Mouse (Mus musculus) heart, embryonic 16.5 days (tissue): Measurements from ENCODE around the gene Phlda3. TPM values are rescaled to one million over a fixed set of nuclear protein-coding genes. Genes with fewer than 3 reads are reported as not detected.

Source experiments
- ATAC-seq: fragments of 200-750 bp; cut with Nextera tagmentation; replicated peaks from 2 replicates; pipeline ENCODE4 v1.8.0; 2017; ENCODE audit warnings: moderate number of reproducible peaks; ENCODE audit not compliant: insufficient read depth, low FRiP score; ENCODE audit errors: extremely low read depth
- H3K27ac ChIP-seq: fragments of 300-500 bp; sonication (generic); 2 replicates; pipeline ENCODE4 v1.5.1; 2014; ENCODE audit warnings: mild to moderate bottlenecking, low read length, control low read depth, moderate library complexity
- H3K27me3 ChIP-seq: fragments of 300-500 bp; sonication (generic); 2 replicates; pipeline ENCODE4 v1.6.1; 2014; ENCODE audit warnings: low read length, mixed read lengths; ENCODE audit not compliant: control insufficient read depth, insufficient read depth
- H3K36me3 ChIP-seq: fragments of 300-500 bp; sonication (generic); 2 replicates; pipeline ENCODE4 v1.6.1; 2014; ENCODE audit not compliant: control insufficient read depth, insufficient read depth
- H3K4me1 ChIP-seq: fragments of 300-500 bp; sonication (generic); 2 replicates; pipeline ENCODE4 v1.6.1; 2014; ENCODE audit warnings: low read length, mixed read lengths; ENCODE audit not compliant: control insufficient read depth, insufficient read depth
- H3K4me2 ChIP-seq: fragments of 300-500 bp; sonication (generic); 2 replicates; pipeline ENCODE4 v1.6.1; 2014; ENCODE audit warnings: low read depth, mild to moderate bottlenecking, control low read depth, low read length
- H3K4me3 ChIP-seq: fragments of 300-500 bp; sonication (generic); 2 replicates; pipeline ENCODE4 v1.5.1; 2014; ENCODE audit warnings: mild to moderate bottlenecking, control low read depth, low read length
- H3K9ac ChIP-seq: fragments of 300-500 bp; sonication (generic); 2 replicates; pipeline ENCODE4 v1.6.1; 2014; ENCODE audit warnings: low read length, control low read depth
- H3K9me3 ChIP-seq: fragments of 300-500 bp; sonication (generic); replicated peaks from 2 replicates; pipeline ENCODE4 v1.6.1; 2016; ENCODE audit warnings: low read length; ENCODE audit not compliant: control insufficient read depth
- WGBS: fragments of 180-500 bp; shearing (Covaris S2); extraction: QIAGEN DNeasy Blood & Tissue Kit; methylation state at CpG from one replicate; pipeline ENCODE4 v1.1.7; 2014; 5-methylcytosine and 5-hydroxymethylcytosine counted together
- polyA plus RNA-seq: library from polyadenylated mRNA; unstranded; fragments of >200 nt; fragmentation: Nextera tagmentation; extraction: Ambion mirVana; gene quantifications from 2 replicates; pipeline ENCODE4 v1.2.1, GENCODE M21; 2015

Phlda3 gene
- polyA plus RNA-seq, 1 experiment from 2014 or later, result 77.1 TPM

- WGBS, result 1% methylated on average over 11 of the region's 11 CpGs
- Histone ChIP-seq H3K4me2 (peak overlapping the region; percentile 89), H3K27ac (peak overlapping the region; percentile 96), H3K9ac (peak overlapping the region; percentile 94), H3K9me3 (no peaks in the 10 kb centered on the region), H3K4me3 (peak overlapping the region; percentile 85), H3K36me3 (no peaks in the 10 kb centered on the region), H3K27me3 (no peaks in the 10 kb centered on the region), H3K4me1 (peaks cover 63% of the 10 kb centered on the region)
- ATAC-seq, result peak; percentile 26
Measured at GRCm38 (mm10) chr1:135729367-135729713, 36.6 kb upstream of the Phlda3 start.

- H3K27ac ChIP-seq, result peak overlapping the region; percentile 96
- peak overlapping the region; percentile 89 for H3K4me2 ChIP-seq
- ATAC-seq, result no peak
- peak overlapping the region; percentile 94 for H3K9ac ChIP-seq
- H3K27me3 ChIP-seq, result no peaks in the 10 kb centered on the region
- no peaks in the 10 kb centered on the region for H3K9me3 ChIP-seq
- H3K4me3 ChIP-seq, result peak overlapping the region; percentile 85
- H3K4me1 ChIP-seq, result peaks cover 68% of the 10 kb centered on the region
- no peaks in the 10 kb centered on the region for H3K36me3 ChIP-seq
- WGBS, result 7% methylated on average over 4 of the region's 4 CpGs
Measured at GRCm38 (mm10) chr1:135729821-135730220, 36.1 kb upstream of the Phlda3 start.

GRCm38 (mm10) chr1:135730296-135730695 is 35.6 kb upstream of the Phlda3 start:
- Histone ChIP-seq H3K4me3 (peak overlapping the region; percentile 85), H3K27ac (peak overlapping the region; percentile 96), H3K36me3 (no peaks in the 10 kb centered on the region), H3K27me3 (no peaks in the 10 kb centered on the region), H3K9me3 (no peaks in the 10 kb centered on the region), H3K4me2 (peak overlapping the region; percentile 89), H3K4me1 (peaks cover 73% of the 10 kb centered on the region), H3K9ac (peak overlapping the region; percentile 94)
- no peak for ATAC-seq
- whole genome bisulfite sequencing, result 5% methylated on average over 3 of the region's 3 CpGs

DNA sequence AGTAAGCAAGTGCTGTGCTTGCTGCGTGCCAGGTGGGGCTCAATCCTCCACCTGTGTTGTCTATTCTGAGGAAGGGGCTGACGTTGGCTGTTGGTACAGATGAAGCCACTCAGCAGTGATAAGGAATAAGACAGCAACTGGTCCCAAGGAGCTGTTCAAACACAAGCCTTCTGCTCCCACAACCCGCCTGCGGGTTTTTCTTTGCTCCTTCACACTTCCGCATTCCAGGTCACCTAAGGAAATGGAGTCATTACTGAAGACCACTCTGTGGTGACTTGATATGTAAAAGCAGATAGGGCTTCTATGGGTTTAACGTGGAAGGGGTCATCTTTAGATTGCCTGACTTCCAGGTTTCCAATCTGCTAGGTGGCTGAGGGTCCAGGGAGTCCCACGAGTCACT is 34.5 kb upstream of the Phlda3 start:
- Histone ChIP-seq H3K4me2 (peak overlapping the region; percentile 89), H3K9me3 (no peaks in the 10 kb centered on the region), H3K4me1 (peaks cover 75% of the 10 kb centered on the region), H3K27me3 (no peaks in the 10 kb centered on the region), H3K36me3 (0 out of 2 replicates have a peak, but pooled peaks cover 2% of the 10 kb centered on the region), H3K9ac (peak overlapping the region; percentile 63), H3K4me3 (peak overlapping the region; percentile 85), H3K27ac (peak overlapping the region; percentile 96)
- no peak for ATAC-seq
- WGBS, result 20% methylated on average over 7 of the region's 7 CpGs

DNA sequence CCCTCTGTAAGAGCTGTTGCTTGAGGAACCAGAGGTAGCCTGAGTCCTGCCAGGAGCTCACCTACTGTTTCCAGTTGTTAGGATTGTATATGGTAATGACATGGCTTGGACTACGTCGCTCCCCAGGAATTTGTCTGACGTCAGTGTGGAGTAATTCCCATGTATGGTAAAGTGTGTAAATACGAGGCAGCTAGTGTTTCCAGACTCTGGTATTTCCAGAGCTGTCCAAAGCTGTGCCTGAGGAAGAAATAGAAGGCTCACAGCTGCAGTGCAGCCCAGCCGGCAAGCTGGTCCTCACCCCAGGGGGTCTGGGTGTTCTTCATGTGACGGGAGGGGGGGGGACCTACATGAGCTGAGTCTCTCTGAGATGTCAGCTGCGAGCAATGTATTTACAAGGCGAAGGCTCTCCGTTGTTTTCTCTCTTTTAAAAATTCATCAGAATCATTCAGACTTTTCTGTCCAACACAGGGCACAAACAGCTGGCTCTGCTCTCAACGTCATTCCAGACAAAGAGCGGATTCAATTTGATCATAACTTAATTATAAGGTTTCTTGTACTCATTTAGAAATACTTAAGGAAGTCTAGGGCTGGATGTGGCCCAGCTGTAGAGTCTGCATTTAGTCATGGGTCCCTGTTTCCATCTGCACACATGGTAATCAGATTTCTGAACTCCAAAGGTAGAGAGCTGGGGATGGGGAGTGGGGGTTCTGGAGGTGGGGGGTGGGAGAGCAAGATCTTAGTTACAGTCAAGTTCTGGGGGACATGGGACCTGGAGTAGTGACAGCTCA is 33.8 kb upstream of the Phlda3 start:
- Histone ChIP-seq H3K4me2 (peak overlapping the region; percentile 89), H3K4me1 (peaks cover 72% of the 10 kb centered on the region), H3K9me3 (no peaks in the 10 kb centered on the region), H3K9ac (peak overlapping the region; percentile 63), H3K27ac (peak overlapping the region; percentile 96), H3K36me3 (0 out of 2 replicates have a peak, but pooled peaks cover 2% of the 10 kb centered on the region), H3K4me3 (peak overlapping the region; percentile 85), H3K27me3 (no peaks in the 10 kb centered on the region)
- WGBS, result 23% methylated on average over 11 of the region's 11 CpGs
- peak; percentile 30; the same call in 1 of the 2 replicates for ATAC-seq

- peak; percentile 29 for ATAC-seq
- peak overlapping the region; percentile 51 for H3K4me2 ChIP-seq
- WGBS, result 15% methylated on average over 6 of the region's 7 CpGs
- H3K27me3 ChIP-seq, result no peaks in the 10 kb centered on the region
- H3K4me1 ChIP-seq, result peaks cover 86% of the 10 kb centered on the region
- 0 out of 2 replicates have a peak, but pooled peaks cover 2% of the 10 kb centered on the region for H3K36me3 ChIP-seq
- peak overlapping the region; percentile 56 for H3K9ac ChIP-seq
- peak overlapping the region; percentile 86 for H3K27ac ChIP-seq
- no peaks in the 10 kb centered on the region for H3K9me3 ChIP-seq
- H3K4me3 ChIP-seq, result peak overlapping the region; percentile 12; the same call in 1 of the 2 replicates
Measured at GRCm38 (mm10) chr1:135734225-135734937, 31.5 kb upstream of the Phlda3 start.

DNA sequence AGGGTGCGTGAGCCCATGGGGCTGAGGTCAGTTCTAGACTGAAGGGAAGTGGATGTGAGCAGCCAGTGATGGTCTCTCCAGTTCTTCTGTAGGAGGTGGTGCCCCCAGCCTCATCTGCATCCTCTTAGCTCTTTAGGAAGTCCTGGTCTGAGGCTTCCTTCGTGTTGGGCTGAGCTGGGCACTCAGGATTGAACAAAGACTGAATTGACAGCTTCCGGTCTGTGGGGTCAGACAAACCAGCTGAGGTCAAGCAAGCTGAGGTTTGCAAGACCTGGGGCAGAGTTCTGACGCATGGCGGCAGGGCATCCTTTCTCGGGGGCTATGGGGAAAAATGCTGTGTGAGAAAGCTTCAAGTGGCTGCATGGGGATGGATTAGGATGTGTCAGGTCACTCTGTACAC is 30.5 kb upstream of the Phlda3 start:
- no peak overlapping the region for H3K4me3 ChIP-seq
- H3K27me3 ChIP-seq, result no peaks in the 10 kb centered on the region
- H3K9ac ChIP-seq, result peak overlapping the region; percentile 56
- H3K9me3 ChIP-seq, result no peaks in the 10 kb centered on the region
- 0 out of 2 replicates have a peak, but pooled peaks cover 2% of the 10 kb centered on the region for H3K36me3 ChIP-seq
- H3K27ac ChIP-seq, result peak overlapping the region; percentile 86
- ATAC-seq, result no peak
- peak overlapping the region; percentile 51; the same call in 1 of the 2 replicates for H3K4me2 ChIP-seq
- 45% methylated on average over 6 of the region's 6 CpGs for WGBS
- peaks cover 89% of the 10 kb centered on the region for H3K4me1 ChIP-seq

DNA sequence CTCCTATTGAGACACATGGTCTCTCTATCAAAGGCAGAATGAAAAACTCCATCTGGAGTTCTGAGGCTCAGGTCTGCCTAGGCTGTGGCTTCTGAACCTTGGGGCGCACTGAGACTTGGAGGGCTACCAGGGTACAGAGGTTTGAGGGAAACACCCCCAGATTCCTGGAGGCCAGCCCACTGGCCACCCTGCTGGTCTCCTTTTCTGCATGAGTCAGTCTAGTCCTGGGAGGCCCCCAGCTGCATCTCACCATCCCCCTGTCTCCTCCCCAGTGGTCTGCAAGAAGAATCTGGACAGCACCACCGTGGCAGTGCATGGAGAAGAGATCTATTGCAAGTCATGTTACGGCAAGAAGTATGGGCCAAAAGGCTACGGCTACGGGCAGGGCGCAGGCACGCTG is 20.9 kb upstream of the Phlda3 start:
- H3K4me1 ChIP-seq, result peaks cover 36% of the 10 kb centered on the region
- no peak overlapping the region for H3K9ac ChIP-seq
- 79% methylated on average over 7 of the region's 7 CpGs for WGBS
- H3K27ac ChIP-seq, result no peak overlapping the region
- H3K9me3 ChIP-seq, result no peaks in the 10 kb centered on the region
- no peak overlapping the region for H3K4me3 ChIP-seq
- H3K27me3 ChIP-seq, result no peaks in the 10 kb centered on the region
- H3K4me2 ChIP-seq, result no peak overlapping the region
- no peak for ATAC-seq
- H3K36me3 ChIP-seq, result peaks cover 38% of the 10 kb centered on the region

- peaks cover 45% of the 10 kb centered on the region for H3K36me3 ChIP-seq
- no peak overlapping the region for H3K27ac ChIP-seq
- peaks cover 25% of the 10 kb centered on the region for H3K4me1 ChIP-seq
- ATAC-seq, result no peak
- H3K27me3 ChIP-seq, result no peaks in the 10 kb centered on the region
- no peak overlapping the region for H3K4me2 ChIP-seq
- H3K9me3 ChIP-seq, result no peaks in the 10 kb centered on the region
- no peak overlapping the region for H3K9ac ChIP-seq
- H3K4me3 ChIP-seq, result no peak overlapping the region
- 81% methylated on average over 4 of the region's 4 CpGs for WGBS
Measured at GRCm38 (mm10) chr1:135746248-135746647, 19.7 kb upstream of the Phlda3 start.
